Mouse (Mus musculus): Measurements from ENCODE around the gene Gm28048.

The Gm28048 gene

DNA sequence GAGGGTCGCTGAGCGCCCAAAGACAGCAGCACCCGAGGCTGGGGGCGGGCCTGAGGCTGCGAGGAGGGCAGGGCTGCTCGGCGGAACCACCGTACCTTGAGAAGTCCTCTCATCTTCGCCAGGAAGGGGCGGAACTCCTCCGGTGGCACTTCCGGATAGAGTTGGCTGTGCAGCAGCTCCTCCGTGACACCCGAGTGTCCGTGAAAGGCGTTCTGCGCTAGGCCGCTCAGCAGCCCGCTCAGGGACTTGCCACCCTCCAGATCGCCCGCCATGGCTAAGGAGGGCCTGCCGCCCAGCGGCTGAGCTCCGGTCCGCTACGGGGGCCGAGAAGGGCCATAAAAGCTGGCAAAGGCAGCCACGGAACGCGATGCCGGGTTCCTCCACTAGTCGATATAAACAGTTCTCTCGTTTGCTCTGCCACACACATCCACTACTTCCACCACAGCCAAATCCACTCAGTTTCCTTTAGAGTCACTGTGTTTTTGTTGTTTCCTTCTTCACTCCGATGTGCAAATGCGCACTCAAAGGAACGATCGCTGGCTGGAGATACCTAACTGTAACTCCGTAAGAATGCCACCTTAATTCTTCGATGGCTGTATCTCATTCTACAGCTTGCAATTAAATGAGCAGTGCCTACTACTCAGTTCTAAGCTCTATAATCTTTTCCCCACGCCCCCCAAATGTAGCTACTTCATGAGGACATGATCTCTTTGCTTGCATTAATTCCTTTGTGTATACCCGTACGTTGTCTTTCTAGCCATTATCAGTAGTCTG is at the start of gene Gm28048, which contains the start of gene Commd1:
Gene Gm28048 (minus strand): TSS at position 107 of the 774 bp plus-strand sequence.
Gene Commd1 (minus strand): TSS at position 399 of the 774 bp plus-strand sequence.
- peak; percentile 98 for DNase-seq

DNA sequence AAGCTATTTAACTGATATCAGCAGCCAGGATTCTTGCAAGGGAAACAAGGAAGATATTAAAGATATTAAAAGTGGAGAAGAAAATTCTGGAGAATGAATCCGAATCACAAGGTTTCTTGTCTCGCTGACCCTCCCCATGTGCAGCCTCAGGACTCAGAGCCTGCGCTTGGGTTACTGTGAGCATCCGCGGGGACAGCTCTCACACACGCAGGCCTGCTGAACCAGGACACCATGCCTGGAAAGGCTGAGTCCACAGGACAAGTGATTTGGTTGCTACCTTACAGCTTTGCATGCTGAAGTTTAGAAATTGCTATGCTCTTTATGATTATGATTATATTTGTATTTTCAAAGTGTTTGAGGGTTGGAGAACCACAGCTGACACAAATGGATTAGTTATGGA is 47.5 kb upstream of the Gm28048 start:
- no peak for DNase-seq

DNA sequence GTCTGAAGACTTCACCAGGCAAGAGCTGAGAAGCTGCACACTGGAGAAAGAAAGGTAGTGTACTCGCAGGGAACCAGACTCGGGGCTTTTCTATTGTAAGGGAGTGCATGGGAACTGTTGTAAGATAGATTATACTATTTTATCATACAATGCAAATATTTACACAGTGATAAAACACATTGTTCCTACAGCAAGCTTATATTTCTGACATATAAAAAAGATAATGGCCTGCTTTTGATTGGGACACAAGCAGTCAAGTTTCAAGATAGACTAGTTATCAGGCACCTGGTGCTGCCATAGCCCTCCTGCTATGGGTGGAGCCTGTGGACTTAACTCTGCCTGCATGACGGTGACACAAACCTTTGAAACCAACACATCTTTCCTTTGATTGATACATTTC is 47.1 kb upstream of the Gm28048 start:
- DNase-seq: no peak

DNA sequence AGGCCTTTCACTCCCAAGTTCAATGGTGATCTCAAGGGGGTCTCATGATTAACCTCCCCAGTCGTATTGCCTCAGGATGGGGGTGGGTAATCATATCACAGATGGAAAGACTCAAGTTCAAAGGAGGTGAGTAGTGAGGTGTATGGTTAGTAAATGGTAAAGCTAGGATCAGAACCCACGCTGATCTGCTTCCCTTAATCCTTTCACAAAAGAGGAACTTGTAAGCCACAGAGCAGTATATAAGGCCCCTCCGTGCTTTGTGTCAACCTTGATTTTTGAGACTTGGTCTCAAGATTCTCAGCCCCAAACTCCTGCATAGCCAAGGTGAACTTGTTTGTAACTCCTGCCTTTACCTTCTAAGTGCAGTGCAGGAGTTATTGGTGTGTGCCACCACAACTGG is 42.3 kb upstream of the Gm28048 start:
- no peak for DNase-seq

DNA sequence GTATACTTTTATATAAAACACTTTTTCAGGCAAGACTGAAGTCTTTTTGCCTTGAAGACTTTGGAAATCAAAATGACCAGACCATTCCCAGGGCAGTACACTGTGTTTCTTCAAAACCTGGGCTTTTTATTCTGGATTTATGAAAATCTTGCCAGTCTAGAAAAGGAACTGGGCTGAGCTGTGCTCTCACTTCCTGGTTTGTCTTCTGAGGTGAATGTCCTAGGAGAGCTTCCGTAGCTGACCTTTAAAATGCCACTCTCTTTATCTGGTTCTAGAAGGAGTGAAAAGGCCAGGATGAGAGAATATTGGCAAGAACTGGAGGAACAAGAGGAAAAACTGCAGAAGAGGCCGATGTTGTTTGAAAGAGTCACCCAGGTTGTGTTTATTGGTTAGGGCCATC is 41.3 kb upstream of the Gm28048 start:
- DNase-seq: no peak

DNA sequence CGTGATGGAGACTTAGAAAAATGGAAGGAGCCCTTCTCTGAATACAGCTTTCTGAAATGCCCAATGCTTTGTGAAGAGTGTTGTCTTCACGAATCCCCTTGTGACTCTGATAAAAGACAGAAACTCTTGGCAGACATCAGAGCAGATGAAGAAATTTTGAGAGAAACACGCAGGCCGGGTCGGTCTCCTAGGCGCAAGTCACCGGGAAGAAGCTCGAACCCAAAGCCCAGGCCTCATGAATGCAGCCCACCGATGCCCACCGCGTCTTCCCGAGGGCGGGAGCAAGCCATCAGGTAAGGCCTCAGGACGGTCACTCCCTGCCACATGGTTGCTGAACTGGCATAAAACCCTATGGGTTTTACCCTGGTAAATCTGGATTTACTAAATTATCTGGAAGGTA is 39.0 kb upstream of the Gm28048 start:
- DNase-seq: no peak

DNA sequence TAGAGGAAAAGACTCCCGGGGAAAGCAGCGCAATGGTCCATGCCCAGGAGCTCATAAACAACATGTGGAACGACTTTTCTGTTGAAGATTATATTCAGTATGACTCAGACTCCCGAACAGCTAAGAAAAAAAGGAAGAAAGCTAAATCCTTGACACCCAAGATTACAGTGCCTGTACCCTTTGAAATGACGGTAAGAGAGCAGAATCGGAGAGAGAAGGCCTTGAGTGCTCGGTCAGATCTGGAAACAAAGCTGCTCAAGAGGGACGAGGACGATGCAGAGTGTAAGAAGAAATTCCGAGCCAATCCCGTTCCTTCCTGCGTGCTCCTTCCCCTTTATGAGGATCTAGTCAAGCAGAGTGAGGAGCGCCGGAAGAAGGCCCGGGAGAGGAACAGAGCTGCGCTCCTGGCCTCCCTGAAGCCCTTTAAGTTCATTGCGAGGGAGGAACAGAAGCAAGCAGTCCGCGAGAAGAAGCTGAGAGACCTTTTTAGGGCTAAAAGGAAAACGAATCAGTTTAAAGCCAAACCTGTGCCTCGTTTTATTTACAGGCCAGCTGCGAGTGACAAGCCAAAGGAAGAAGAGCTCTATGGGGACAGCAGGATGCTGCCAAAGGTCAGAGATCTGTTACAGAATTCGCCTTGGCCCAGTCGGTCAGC is 38.4 kb upstream of the Gm28048 start:
- DNase-seq: no peak

DNA sequence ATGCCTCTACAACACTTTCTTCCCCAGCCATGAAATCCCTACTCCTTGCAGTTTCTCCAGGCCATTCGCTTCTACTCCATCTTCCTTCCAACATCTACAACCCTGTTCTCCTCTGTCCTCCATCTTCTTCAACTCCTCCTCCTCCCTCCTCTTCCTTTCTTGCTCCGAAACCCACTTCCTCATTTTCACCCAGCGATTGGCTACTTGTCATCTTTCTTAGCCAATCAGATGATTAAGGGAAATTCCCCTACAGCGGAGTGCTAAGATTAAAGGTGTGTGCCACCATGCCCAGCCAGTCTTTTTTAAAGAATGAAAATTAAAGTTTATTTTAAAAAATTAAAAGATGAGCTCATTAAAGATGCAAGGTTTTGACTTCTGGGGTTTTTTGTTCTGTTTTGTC is 36.1 kb upstream of the Gm28048 start:
- DNase-seq: no peak

DNA sequence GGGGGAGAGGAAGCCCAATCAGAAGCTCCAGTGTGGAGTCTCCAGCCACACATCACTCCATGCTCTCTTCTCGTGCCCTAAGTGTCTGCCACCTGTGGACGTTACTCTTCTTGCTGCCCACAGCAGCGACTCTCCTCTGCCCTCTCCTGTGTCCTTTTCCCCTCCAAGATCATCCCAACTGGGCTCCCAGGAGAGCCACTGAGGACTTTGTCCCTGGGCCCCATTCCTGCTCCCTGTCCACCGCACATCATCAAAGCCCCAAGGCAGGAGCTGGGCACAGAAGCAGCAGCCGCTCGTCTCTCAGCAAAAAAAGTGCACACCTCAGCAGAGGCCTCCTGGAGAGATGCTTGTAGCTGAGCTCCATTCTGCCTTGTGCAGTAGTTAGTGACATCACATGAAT is 33.1 kb upstream of the Gm28048 start:
- DNase-seq: no peak

DNA sequence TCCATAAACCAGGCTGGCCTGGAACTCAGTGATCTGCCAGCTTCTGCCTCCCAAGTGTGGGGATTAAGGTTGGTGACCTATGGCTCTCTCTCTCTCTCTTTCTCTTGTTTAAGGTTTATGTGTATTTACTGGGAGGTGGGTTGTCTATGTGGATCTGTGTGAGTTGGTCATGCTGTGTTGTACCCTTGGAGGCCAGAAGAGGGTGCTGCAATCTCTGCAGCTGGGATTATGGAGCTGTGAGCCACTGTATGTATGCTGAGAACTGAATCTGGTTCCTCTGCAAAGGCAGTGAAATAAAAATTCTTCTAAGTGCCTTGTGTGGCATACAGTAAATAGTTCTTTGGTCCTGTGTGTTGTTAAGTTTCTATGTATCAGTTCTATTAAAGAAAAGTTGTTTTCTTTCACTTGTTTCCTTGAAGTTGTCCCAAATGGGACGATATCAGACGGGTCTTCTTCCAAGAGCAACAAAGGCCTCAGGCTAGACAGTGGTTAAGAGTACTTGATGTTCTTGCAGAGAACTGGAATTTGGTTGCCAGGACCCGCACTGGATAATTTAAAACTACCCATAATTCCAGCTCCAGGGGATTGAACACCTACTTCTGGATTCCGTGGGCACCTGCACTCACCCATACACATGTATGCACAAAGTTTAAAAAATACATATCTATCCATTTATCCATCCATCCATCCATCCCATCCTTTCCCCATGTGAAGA is 31.8 kb upstream of the Gm28048 start:
- DNase-seq: no peak

DNA sequence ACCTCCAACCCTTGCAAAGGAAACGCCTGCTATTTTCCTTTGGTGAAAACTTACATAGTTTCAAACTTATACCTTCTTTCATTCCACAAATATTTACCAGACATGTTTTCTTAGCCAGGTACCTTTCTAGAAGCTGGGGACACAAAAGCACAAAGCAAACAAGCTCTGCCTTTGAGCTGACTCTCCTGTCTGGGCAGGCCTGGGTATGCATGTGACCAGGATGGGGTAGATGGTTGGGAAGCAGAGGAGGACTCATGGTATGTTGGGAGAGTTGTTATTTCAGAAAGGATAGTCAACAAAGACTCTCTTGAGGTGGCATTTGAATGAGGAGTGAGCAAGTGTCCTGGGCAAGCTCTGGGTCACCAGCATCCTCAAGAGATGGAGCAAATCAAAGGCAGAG is 31.2 kb upstream of the Gm28048 start:
- no peak for DNase-seq

DNA sequence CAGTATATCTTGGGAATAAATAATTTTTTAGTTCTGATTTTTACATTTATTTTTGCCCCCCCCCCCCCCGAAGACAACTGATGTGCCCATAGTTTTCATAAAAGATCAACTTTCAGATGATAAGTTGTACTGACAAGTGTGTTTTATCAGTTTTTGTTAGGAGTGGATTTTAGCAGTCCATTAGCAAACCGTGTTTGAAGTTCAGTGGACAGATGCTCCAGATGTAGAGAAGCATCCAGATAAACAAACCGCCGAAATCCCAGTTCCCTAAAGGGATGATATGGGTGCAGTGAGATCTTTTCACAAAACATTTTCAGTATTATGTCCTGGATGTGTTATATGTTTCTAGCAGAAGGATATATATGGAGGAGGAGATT is 26.9 kb upstream of the Gm28048 start:
- no peak for DNase-seq

DNA sequence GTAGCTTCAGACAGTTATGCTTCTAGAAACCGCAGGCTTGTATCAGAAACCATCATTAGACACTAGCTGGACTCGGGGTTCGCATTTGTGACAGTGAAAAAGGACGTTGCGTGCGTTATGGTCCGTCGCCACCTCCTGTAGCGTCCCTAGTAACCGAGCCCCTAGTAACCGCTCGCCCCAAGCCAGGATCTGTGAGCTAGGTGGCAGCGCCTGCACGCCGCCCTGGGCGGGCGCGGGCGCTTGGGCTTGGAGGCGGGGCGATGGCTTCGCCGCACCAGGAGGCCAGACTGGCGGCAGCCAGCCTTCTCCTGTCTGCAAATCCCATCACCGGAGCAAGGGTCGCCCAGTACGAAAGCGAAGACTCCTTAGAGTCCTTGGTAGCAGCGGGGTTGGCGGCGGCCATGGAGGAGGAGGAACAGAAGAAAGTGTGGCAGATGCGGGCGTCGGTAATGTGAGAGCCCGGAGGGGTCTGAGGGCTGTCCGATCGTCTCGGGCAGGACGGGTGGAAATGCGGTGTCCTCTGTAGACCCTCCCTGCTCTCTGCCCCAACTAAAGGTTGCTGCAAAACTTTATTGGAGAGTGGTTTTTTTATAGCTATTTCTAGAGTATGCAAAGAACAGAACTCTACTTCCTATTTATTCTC is 26.4 kb upstream of the Gm28048 start:
- DNase-seq: peak; percentile 82

DNA sequence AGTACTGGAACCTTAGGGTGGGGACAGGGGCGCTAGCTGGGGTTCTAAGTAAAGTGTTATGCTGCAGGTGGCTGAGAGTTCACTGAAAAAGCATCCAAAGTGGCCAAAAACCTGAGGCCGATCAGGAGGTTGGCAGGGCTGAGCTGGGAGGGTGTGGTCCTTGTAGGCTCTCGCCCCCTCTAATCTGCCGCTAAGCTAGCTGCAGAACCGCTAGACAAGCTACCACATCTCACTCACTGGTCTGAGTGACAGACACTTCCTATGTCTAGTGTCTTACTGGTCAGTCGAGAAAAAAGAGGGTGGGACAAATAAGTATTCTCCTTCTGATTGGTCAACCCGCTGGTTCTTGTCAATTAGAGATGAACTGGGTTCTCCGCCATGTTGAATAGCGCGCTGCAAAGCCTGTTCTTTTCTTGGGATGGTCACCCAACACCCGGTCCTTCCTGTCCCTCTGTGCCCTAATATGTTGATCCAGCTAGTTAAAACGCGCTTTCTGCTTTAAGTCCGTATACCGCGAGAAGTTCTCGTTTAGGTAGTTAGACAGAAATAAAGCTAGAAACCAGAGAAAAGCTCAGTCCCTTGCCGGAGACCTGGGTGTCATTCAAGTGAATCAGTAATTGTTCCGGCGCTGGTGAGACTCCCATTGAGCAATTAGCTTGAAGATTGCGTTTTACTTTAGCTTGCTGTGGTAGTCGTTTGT is 25.7 kb upstream of the Gm28048 start, which contains the start of gene Fam161a:
Gene Fam161a (plus strand): TSS at position 51 of the 700 bp plus-strand sequence.
- peak; percentile 73 to 86 for DNase-seq

DNA sequence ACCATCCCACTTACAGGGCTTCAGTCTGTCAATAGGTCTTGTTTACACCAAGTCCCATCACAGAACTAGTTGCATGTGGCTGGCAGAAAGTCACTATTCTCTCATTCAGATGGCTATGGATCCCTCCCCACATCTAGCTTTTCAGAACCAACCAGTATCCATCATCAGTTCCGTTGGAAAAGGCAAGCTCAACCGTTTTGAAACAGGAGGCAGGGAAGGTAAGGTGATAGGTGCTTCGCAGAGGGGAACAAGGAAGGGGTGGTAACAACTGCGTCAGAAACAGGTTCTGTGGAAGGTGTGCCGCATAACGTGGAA is 25.2 kb upstream of the Gm28048 start:
- no peak for DNase-seq

DNA sequence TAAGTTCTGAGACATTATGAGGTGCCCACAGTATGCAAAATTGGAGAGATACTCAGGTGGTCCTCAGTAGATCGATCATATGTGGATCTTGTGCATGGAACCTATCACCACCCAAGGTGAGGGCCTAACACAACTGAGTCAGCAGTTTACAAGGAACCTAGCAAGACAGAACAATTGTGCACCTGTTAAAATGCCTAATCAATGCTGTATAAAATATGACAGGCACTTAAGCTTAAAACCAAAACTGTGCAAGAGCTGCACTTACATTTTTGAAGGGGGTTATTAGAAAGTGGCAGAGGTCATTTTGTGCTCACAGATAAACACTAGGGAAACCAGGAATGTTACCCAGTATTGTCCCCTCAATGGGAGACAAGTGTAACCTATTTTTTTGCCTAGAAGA is 23.4 kb upstream of the Gm28048 start:
- DNase-seq: no peak

DNA sequence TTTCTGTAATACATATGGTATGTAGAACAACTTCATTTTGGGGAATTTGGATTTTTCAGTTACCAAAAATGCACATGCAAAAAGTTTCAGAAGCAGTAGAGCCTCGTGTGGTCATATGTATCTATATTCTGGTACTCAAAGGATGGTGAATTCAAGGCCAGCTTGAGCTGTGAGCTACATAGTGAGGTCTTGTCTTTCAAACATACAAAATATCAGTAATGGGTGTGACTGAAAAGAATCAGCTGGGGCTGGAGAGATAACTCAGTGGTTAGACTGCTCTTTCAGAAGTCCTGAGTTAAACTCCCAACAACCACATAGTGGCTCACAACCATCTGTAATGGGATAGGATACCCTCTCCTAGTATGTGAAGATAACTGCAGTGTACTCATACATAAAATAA is 16.4 kb upstream of the Gm28048 start:
- no peak for DNase-seq

DNA sequence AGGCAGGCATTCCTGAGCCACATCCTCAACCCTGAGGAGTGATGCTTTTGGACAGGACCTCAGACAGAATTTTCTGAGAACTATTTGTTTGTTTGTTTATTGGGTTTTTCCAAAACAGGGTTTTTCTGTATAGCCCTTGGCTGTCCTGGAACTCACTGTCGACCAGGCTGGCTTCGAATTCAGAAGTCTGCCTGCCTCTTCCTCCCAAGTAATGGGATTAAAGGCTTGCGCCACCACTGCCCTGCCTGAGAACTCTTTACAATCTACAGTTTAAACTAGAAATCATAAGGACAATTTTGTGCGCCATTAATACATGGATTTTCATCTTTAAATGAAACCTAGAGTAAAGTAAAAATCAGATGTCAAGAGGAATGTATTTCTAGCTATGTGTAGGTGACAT is 13.6 kb upstream of the Gm28048 start:
- no peak for DNase-seq

DNA sequence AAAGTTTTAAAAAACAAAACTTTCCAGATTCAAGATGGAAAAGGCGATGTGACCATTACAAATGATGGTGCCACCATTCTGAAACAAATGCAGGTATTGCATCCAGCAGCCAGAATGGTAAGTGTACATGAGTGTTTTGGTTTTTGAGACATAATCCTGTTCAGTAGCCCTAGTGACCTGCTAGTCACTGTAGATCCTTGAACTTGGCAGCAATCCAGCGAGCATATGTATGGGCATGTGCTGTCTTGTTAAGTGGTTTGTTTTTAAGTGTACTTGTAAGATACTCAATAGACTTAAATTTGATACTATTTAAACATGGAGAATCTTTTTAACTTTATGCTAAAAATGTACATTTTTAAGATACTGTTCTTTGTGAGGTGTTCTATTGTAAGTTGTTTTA is 12.4 kb upstream of the Gm28048 start:
- no peak for DNase-seq

DNA sequence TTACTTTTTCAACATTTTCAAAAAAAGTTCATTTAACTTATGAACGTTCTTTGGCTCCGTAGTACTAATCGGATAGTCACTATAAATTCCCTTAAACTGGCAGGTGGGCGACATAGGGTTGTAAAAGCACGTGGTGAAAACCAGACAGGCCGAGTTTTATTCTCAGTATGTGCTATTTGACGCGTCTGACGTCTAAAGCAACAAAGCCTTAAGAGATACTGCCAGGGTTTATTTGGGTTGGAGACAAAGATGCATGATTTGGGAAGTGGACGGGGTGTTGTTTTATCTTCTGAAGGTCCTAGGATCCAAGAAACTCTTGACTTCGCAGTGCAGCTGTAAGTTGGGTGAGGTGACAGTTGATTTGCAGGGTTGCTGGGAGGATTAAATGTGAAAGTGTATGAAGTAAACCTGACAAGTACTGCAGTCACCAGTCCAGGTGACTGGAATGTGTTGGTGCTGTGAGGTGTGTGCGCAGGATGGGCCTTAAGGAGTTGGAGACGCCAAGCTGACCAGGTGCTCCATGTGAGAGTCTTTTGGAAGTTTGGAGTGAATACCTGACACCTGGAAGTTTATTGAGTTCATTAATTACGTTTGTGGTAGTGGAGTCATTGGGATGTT is 9.4 kb upstream of the Gm28048 start:
- DNase-seq: no peak

DNA sequence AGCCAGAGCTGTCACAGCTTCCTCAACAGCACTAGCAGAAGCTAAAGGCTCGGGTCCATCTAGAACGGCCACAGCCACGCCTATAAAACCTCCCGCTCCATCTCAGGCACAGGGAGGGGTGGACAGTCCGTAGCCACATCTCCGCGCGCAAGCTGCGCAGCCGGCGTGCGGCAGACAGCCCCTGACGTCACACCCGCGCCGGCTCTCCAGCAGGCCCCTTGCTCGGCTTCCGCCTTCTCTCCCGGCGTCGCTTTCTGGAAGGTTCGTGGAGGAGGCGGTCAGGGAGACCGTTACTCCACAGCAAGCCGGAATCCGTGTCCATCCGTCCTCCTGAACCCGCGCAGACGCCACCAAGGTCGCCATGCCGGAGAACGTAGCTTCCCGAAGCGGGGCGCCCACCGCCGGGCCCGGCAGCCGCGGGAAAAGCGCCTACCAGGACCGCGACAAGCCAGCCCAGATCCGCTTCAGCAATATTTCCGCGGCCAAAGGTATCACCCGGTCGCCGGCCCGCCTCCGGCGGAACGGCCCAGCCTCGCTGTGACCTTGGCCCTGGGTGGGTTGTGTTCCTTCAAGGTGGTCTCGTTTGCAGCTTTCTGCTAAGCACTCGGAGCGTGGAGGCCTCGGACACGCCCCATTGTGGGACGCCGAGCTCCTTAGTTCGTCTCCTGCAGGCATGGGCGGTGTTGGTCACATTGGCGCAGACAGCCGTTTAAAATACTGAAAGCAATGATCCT is 8.7 kb upstream of the Gm28048 start, which contains the start of gene Cct4:
Gene Cct4 (plus strand): TSS at position 127 of the 734 bp plus-strand sequence.
- peak; percentile 94 for DNase-seq

DNA sequence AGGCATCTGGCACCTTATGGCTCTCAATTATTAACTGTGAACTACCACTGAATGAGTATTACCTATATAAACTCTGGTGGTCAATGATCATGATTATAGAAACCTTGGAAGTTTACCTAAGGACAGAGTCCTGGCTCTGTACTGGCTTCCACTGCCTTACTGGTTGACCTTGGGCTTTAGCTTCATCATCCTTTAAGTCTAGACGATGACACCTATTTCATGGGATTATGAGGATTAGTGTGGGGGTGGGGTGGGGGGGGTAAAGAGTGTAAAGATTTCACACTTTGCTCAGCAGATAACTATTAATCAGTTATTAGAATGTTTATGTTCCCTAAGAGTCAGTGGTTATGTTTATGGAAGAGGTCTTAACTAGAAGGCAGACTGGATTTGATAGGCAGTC is 7.9 kb upstream of the Gm28048 start:
- no peak for DNase-seq
